Mouse (Mus musculus) liver, adult 2 months (tissue): ENCODE data around the gene Dyx1c1. TPM values are rescaled to one million over a fixed set of nuclear protein-coding genes. Genes with fewer than 3 reads are reported as not detected.

Source experiments
- DNase-seq: peaks from one replicate; pipeline ENCODE4 v3.0.0-alpha.2; 2011; ENCODE audit warnings: low read depth, low spot score; ENCODE audit errors: extremely low read depth
- H3K27ac ChIP-seq: fragments of 200-500 bp; replicated peaks from 2 replicates; pipeline ENCODE4 v1.5.1; 2012; ENCODE audit warnings: low read depth, mild to moderate bottlenecking, control low read depth, inconsistent platforms, low read length; ENCODE audit not compliant: insufficient read depth
- H3K27me3 ChIP-seq: fragments of 200-500 bp; 2 replicates; pipeline ENCODE4 v1.6.1; 2012; ENCODE audit warnings: mild to moderate bottlenecking, moderate library complexity, low read length, inconsistent platforms; ENCODE audit not compliant: control insufficient read depth, insufficient read depth
- H3K36me3 ChIP-seq: fragments of 200-500 bp; 2 replicates; pipeline ENCODE4 v1.6.1; 2012; ENCODE audit warnings: low read length, inconsistent platforms; ENCODE audit not compliant: control insufficient read depth, insufficient read depth
- H3K4me1 ChIP-seq: fragments of 200-500 bp; 2 replicates; pipeline ENCODE4 v1.6.1; 2011; ENCODE audit warnings: low read length; ENCODE audit not compliant: control insufficient read depth, insufficient read depth
- H3K4me3 ChIP-seq: fragments of 200-500 bp; 2 replicates; pipeline ENCODE4 v1.5.1; 2011; ENCODE audit warnings: low read depth, mild to moderate bottlenecking, control low read depth, low read length, moderate library complexity; ENCODE audit not compliant: insufficient read depth
- H3K79me2 ChIP-seq: fragments of 200-500 bp; 2 replicates; pipeline ENCODE4 v1.6.1; 2012; ENCODE audit warnings: inconsistent platforms, mild to moderate bottlenecking, low read length, moderate library complexity; ENCODE audit not compliant: control insufficient read depth, insufficient read depth
- H3K9ac ChIP-seq: fragments of 200-500 bp; 2 replicates; pipeline ENCODE4 v1.6.1; 2012; ENCODE audit warnings: low read depth, mild to moderate bottlenecking, control low read depth, inconsistent platforms, low read length
- CTCF ChIP-seq: fragments of 200-500 bp; IDR thresholded peaks from 2 replicates; pipeline ENCODE4 v1.5.1; 2011; ENCODE audit warnings: low read depth, low read length, control low read depth
- POLR2A ChIP-seq: fragments of 200-500 bp; IDR thresholded peaks from 2 replicates; pipeline ENCODE4 v1.6.1; 2011; ENCODE audit warnings: low read length, control low read depth; ENCODE audit not compliant: insufficient read depth; ENCODE audit errors: extremely low read depth
- WGBS: fragments of 180-500 bp; shearing (Covaris S2); methylation state at CpG from one replicate; pipeline ENCODE4 v1.1.7; 2018; 5-methylcytosine and 5-hydroxymethylcytosine counted together
- polyA plus RNA-seq: library from polyadenylated mRNA; depleted of rRNA; stranded (reverse); fragments of >200 nt; gene quantifications from 2 replicates; pipeline ENCODE4 v1.2.3, GENCODE M21; 2012
- total RNA-seq: library from RNA; depleted of rRNA; stranded (reverse); fragments of >200 nt; gene quantifications from 2 replicates; pipeline ENCODE4 v1.2.3, GENCODE M21; 2014

Gene Dyx1c1
- total and polyA plus RNA-seq, 2 experiments = 0.09 to 0.24 TPM

GRCm38 (mm10) chr9:72961959-72962358 lies 3.4 kb downstream of the Dyx1c1 start:
- Histone ChIP-seq H3K79me2 (no peaks in the 10 kb centered on the region), H3K36me3 (no peaks in the 10 kb centered on the region), H3K4me3 (no peak overlapping the region), H3K9ac (no peak overlapping the region), H3K4me1 (no peaks in the 10 kb centered on the region; the same call in 1 of the 2 replicates), H3K27ac (no peak overlapping the region), H3K27me3 (no peaks in the 10 kb centered on the region)
- no peak for DNase-seq
- TF ChIP-seq POLR2A (no peak), CTCF (no peak)
- WGBS = 80% methylated on average over 15 of the region's 15 CpGs

- H3K4me3 ChIP-seq = no peak overlapping the region
- no peaks in the 10 kb centered on the region for H3K36me3 ChIP-seq
- no peak overlapping the region; the same call in 1 of the 2 replicates for H3K9ac ChIP-seq
- H3K4me1 ChIP-seq = no peaks in the 10 kb centered on the region
- peak; percentile 60 for DNase-seq
- no peak overlapping the region for H3K27ac ChIP-seq
- 13% methylated on average over 11 of the region's 11 CpGs for WGBS
- no peaks in the 10 kb centered on the region for H3K79me2 ChIP-seq
- no peaks in the 10 kb centered on the region for H3K27me3 ChIP-seq
- TF ChIP-seq CTCF = peak; percentile 63
- no peak for TF ChIP-seq POLR2A
Measured at GRCm38 (mm10) chr9:72968349-72969061, 9.9 kb downstream of the Dyx1c1 start.

- H3K4me3 ChIP-seq = no peak overlapping the region
- WGBS = 74% methylated on average over 7 of the region's 7 CpGs
- DNase-seq = no peak
- H3K9ac ChIP-seq = no peak overlapping the region
- no peaks in the 10 kb centered on the region for H3K79me2 ChIP-seq
- no peaks in the 10 kb centered on the region for H3K36me3 ChIP-seq
- no peak overlapping the region for H3K27ac ChIP-seq
- H3K27me3 ChIP-seq = no peaks in the 10 kb centered on the region
- TF ChIP-seq POLR2A = no peak
- peak; percentile 17; the same call in 1 of the 2 replicates for TF ChIP-seq CTCF
- no peaks in the 10 kb centered on the region for H3K4me1 ChIP-seq
Measured at GRCm38 (mm10) chr9:72969874-72970273, 11.3 kb downstream of the Dyx1c1 start.

- TF ChIP-seq POLR2A (no peak), CTCF (no peak)
Measured at GRCm38 (mm10) chr9:72972435-72972834, 13.8 kb downstream of the Dyx1c1 start.

GRCm38 (mm10) chr9:72972984-72973383 lies 14.4 kb downstream of the Dyx1c1 start:
- Histone ChIP-seq H3K9ac (no peak overlapping the region), H3K4me1 (no peaks in the 10 kb centered on the region), H3K36me3 (no peaks in the 10 kb centered on the region), H3K27me3 (no peaks in the 10 kb centered on the region), H3K27ac (no peak overlapping the region), H3K79me2 (no peaks in the 10 kb centered on the region), H3K4me3 (no peak overlapping the region)
- DNase-seq = no peak
- TF ChIP-seq CTCF (no peak), POLR2A (no peak)

More at GRCm38 (mm10) chr9:72972435-72972834, 13.8 kb downstream of the Dyx1c1 start:
- H3K27ac ChIP-seq = no peak overlapping the region
- no peaks in the 10 kb centered on the region for H3K36me3 ChIP-seq
- H3K4me1 ChIP-seq = no peaks in the 10 kb centered on the region
- H3K79me2 ChIP-seq = no peaks in the 10 kb centered on the region
- WGBS = 91% methylated on average over 5 of the region's 5 CpGs
- H3K9ac ChIP-seq = no peak overlapping the region
- H3K27me3 ChIP-seq = no peaks in the 10 kb centered on the region
- DNase-seq = no peak
- no peak overlapping the region for H3K4me3 ChIP-seq

GRCm38 (mm10) chr9:72974734-72975133 lies 16.1 kb downstream of the Dyx1c1 start:
- no peak overlapping the region for H3K27ac ChIP-seq
- H3K4me1 ChIP-seq = no peaks in the 10 kb centered on the region

More at GRCm38 (mm10) chr9:72974734-72975133, 16.1 kb downstream of the Dyx1c1 start:
- Histone ChIP-seq H3K9ac (no peak overlapping the region), H3K27me3 (no peaks in the 10 kb centered on the region), H3K4me3 (no peak overlapping the region), H3K36me3 (no peaks in the 10 kb centered on the region), H3K79me2 (no peaks in the 10 kb centered on the region)
- no peak for DNase-seq
- WGBS = 90% methylated on average over 5 of the region's 5 CpGs
- no peak for TF ChIP-seq CTCF
- TF ChIP-seq POLR2A = no peak
